Comparison of ENCODE assay signal across 8 mouse cellular contexts in the genomic region with DNA sequence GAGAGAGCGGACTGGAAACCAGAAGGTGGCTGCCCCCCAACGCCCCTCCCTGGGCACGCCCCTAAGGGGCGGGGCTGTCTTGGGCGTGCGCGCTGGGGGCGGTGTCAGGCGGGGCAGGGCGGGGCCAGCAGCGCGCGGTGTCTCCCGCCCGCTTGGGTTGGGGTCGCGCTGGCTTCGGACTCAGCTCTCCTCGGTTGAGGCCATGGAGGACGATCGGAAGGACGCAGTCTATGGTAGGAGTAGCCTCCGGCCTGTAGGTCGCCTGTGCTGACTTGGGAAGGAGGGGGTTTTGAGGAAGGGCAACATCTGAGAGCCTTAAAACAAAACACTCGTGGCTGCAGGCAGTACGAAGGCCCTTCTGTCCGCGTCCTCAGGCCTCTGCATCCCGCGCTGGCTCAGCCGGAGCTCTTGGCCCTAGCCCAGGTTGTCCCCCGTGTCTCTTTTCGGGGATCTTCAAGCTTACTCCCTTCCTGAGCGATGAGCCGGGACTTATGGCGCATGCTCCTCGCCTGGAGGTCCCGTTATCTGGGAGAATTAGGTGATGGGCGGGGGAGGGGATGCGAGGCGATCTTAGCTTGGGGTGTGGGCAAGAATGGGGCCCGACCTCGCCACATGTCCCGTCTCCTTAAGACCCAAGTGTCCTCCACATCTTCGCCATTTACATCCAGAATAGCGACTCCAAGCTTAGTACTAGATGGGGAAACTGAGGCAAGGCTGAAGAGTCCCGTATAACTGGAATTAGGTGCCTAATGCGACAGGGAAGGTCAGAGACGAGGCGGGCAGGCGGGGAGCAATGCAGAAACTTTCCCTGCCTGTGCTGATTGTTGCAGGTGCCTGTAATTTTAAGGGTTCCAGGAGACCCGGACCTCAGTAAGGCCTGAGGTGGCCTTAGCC. TPM values are rescaled to one million over a fixed set of nuclear protein-coding genes. Genes with fewer than 3 reads are reported as not detected.
DNase-seq lines count a peak whose midpoint lies in the region; ATAC-seq lines count a peak whose summit lies in the region.

A gene (plus strand): TSS at position 80 of the 894 bp plus-strand sequence.

- ATAC-seq in inflammation-experienced regulatory T-cells, adult 6 months, result peak; percentile 47
- ATAC-seq in megakaryocyte progenitor cell, adult 5-6 weeks (replicated peaks; ENCODE audit: poor library complexity), result peak; percentile 74

- DNase-seq in adrenal gland, adult (ENCODE audit: inconsistent age in 2 of 2, low spot score in 1 of 2), result peak; percentile 92 to 96
- peak; percentile 87 for DNase-seq in embryo, embryonic 10 days (ENCODE audit: low spot score)
- peak; percentile 86 for DNase-seq in gastrocnemius, postnatal 14 days
- DNase-seq in left cerebral cortex, postnatal 10 days (ENCODE audit: extremely low spot score in 1 of 2, low spot score in 2 of 2), result peak; percentile 37 to 87
- peak; percentile 80 to 85 for DNase-seq in right cerebral cortex, postnatal 10 days (ENCODE audit: low spot score in 2 of 2)
- peak; percentile 83 for DNase-seq in urinary bladder, postnatal 14 days (ENCODE audit: low spot score)

- intact Hi-C loops in gastrocnemius, postnatal 14 days (cut with DNase I; ENCODE audit: low total_unique reads), result no loop called here
- intact Hi-C loops in left cerebral cortex, postnatal 10 days (cut with DNase I), result no loop called here

RNA-seq across cellular contexts. Expression of the gene that starts here (rescaled TPM):
- total RNA-seq in gastrocnemius, postnatal 14 days (2021), result 100 to 1,000 TPM; 104 to 117 TPM
- polyA plus RNA-seq in inflammation-experienced regulatory T-cells, adult 6 months (2017; shearing (Covaris generic)), result 100 to 1,000 TPM; 125 to 263 (median 241) TPM
- 10 to 100 TPM; 66.4 to 67.7 TPM for total RNA-seq in left cerebral cortex, postnatal 10 days (2021)
- 80.9 and 85.5 TPM in 2 replicates for total RNA-seq in megakaryocyte progenitor cell, adult 5-6 weeks (2015)
- total RNA-seq in megakaryocyte progenitor cell, adult 5-6 weeks (2017), result 66.8 and 68.2 TPM in 2 replicates

Comparison
In these comparisons a context has a peak if more than half of its experiments do, and no peak if none do; other contexts are left out.
1. Peak in every context shown above with its lines: DNase-seq and ATAC-seq.